Mouse (Mus musculus): Measurements from ENCODE around the gene Stard5. TPM values are rescaled to one million over a fixed set of nuclear protein-coding genes. Genes with fewer than 3 reads are reported as not detected.

Gene Stard5
- polyA plus RNA-seq, 1 experiment from 2014 or later: 34.8 TPM

- Histone ChIP-seq H3K4me1 (no peaks in the 10 kb centered on the region), H3K4me3 (replicated peaks) (no peak overlapping the region), H3K27me3 (no peaks in the 10 kb centered on the region), H3K36me3 (no peaks in the 10 kb centered on the region), H3K9me3 (replicated peaks) (no peaks in the 10 kb centered on the region), H3K4me2 (replicated peaks) (no peak overlapping the region), H3K27ac (replicated peaks) (no peak overlapping the region), H3K9ac (no peak overlapping the region)
- WGBS: 93% methylated on average over 3 of the region's 3 CpGs
- ATAC-seq (ENCODE audit: insufficient number of reproducible peaks, low FRiP score, low TSS enrichment, low read depth): no peak
Observed at GRCm38 (mm10) chr7:83615272-83615671, 16.5 kb upstream of the Stard5 start.

- no peaks in the 10 kb centered on the region for H3K9me3 ChIP-seq (replicated peaks)
- no peak overlapping the region for H3K4me3 ChIP-seq (replicated peaks)
- H3K9ac ChIP-seq: no peak overlapping the region
- H3K4me1 ChIP-seq: no peaks in the 10 kb centered on the region
- H3K27ac ChIP-seq (replicated peaks): no peak overlapping the region
- H3K4me2 ChIP-seq (replicated peaks): no peak overlapping the region
- H3K27me3 ChIP-seq: no peaks in the 10 kb centered on the region
- ATAC-seq (ENCODE audit: insufficient number of reproducible peaks, low FRiP score, low TSS enrichment, low read depth): no peak
- WGBS: 90% methylated on average over 8 of the region's 8 CpGs
- H3K36me3 ChIP-seq: no peaks in the 10 kb centered on the region
Observed at GRCm38 (mm10) chr7:83615815-83616214, 15.9 kb upstream of the Stard5 start.

- 85% methylated on average over 3 of the region's 3 CpGs for WGBS
Observed at GRCm38 (mm10) chr7:83616268-83616667, 15.5 kb upstream of the Stard5 start.

DNA sequence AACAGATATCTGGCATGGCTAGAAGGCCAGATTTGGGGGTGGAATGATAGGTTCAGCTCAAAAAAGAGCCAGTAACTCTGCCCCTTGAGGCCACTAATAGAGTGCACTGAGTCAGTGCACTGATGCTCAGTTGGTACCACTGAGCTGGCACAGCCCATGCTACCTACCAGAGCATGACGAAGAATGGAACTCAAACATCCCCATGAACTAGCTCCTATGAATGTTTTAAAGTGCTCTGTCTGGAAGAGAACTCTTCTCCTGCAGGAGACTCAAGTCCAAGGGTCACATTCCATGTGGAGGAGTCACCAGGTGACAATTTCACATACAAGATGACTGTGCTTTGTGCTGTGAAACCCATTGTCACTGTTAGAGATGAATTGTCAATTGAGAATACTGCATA lies 13.1 kb upstream of the Stard5 start:
- Histone ChIP-seq H3K36me3 (no peaks in the 10 kb centered on the region), H3K4me3 (replicated peaks) (no peak overlapping the region), H3K27ac (replicated peaks) (no peak overlapping the region), H3K4me1 (no peaks in the 10 kb centered on the region), H3K9ac (no peak overlapping the region), H3K4me2 (replicated peaks) (no peak overlapping the region), H3K9me3 (replicated peaks) (no peaks in the 10 kb centered on the region), H3K27me3 (no peaks in the 10 kb centered on the region)
- ATAC-seq (ENCODE audit: insufficient number of reproducible peaks, low FRiP score, low TSS enrichment, low read depth): no peak
- 87% methylated on average over 1 of the region's 1 CpGs for WGBS

More at GRCm38 (mm10) chr7:83616268-83616667, 15.5 kb upstream of the Stard5 start:
- H3K36me3 ChIP-seq: no peaks in the 10 kb centered on the region
- H3K4me1 ChIP-seq: no peaks in the 10 kb centered on the region
- no peak overlapping the region for H3K4me3 ChIP-seq (replicated peaks)
- no peak overlapping the region for H3K4me2 ChIP-seq (replicated peaks)
- H3K9me3 ChIP-seq (replicated peaks): no peaks in the 10 kb centered on the region
- no peaks in the 10 kb centered on the region for H3K27me3 ChIP-seq
- ATAC-seq (ENCODE audit: insufficient number of reproducible peaks, low FRiP score, low TSS enrichment, low read depth): no peak
- no peak overlapping the region for H3K9ac ChIP-seq
- H3K27ac ChIP-seq (replicated peaks): no peak overlapping the region

GRCm38 (mm10) chr7:83622582-83622981 lies 9.2 kb upstream of the Stard5 start:
- H3K27me3 ChIP-seq: no peaks in the 10 kb centered on the region
- no peaks in the 10 kb centered on the region for H3K36me3 ChIP-seq
- ATAC-seq (ENCODE audit: insufficient number of reproducible peaks, low FRiP score, low TSS enrichment, low read depth): no peak
- H3K4me3 ChIP-seq (replicated peaks): no peak overlapping the region
- H3K4me2 ChIP-seq (replicated peaks): no peak overlapping the region
- no peaks in the 10 kb centered on the region for H3K9me3 ChIP-seq (replicated peaks)
- 85% methylated on average over 6 of the region's 6 CpGs for WGBS
- H3K4me1 ChIP-seq: no peaks in the 10 kb centered on the region
- H3K27ac ChIP-seq (replicated peaks): no peak overlapping the region
- H3K9ac ChIP-seq: no peak overlapping the region

GRCm38 (mm10) chr7:83624065-83624464 lies 7.7 kb upstream of the Stard5 start:
- WGBS: 72% methylated on average over 1 of the region's 1 CpGs

DNA sequence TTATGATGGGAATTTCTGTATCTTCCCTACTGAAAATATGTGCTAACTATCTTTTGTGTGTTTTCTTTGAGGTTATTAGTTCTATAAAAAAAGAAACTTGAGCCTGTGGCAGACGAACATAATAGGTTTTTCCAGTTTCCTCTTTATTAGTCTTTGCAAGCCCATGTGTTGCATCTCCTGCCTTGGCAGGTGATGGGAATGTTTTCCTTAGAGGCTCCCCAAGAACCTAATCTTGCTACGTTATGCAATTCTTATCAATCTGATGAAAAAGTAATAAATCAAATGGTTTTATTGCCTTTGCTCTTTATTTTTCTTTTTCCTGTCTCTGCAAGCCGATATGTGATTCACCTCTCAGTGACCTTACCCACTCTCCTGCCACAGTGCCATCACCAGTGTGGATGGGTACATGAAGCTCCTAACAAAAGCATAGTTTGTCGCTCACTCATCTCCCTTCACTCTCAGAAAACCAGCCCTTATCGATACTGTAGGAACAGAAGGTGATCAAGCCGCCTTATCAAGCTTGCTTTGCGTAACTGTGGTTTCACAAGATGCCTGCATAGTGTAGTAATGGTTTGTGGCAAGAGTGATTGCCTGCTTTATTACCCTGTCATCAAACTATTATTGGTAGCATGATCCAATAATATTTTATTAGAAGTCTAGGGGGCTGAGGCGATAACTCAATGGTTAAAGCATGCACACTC lies 5.1 kb upstream of the Stard5 start:
- Histone ChIP-seq H3K36me3 (no peaks in the 10 kb centered on the region), H3K27me3 (no peaks in the 10 kb centered on the region), H3K27ac (replicated peaks) (no peak overlapping the region), H3K9me3 (replicated peaks) (no peaks in the 10 kb centered on the region), H3K4me1 (peaks cover 6% of the 10 kb centered on the region), H3K4me2 (replicated peaks) (no peak overlapping the region), H3K4me3 (replicated peaks) (no peak overlapping the region), H3K9ac (no peak overlapping the region)
- ATAC-seq (ENCODE audit: insufficient number of reproducible peaks, low FRiP score, low TSS enrichment, low read depth): no peak
- WGBS: 84% methylated on average over 8 of the region's 8 CpGs

More at GRCm38 (mm10) chr7:83624065-83624464, 7.7 kb upstream of the Stard5 start:
- H3K27me3 ChIP-seq: no peaks in the 10 kb centered on the region
- no peaks in the 10 kb centered on the region for H3K36me3 ChIP-seq
- H3K9ac ChIP-seq: no peak overlapping the region
- no peak for ATAC-seq (ENCODE audit: insufficient number of reproducible peaks, low FRiP score, low TSS enrichment, low read depth)
- H3K9me3 ChIP-seq (replicated peaks): no peaks in the 10 kb centered on the region
- no peak overlapping the region for H3K27ac ChIP-seq (replicated peaks)
- H3K4me2 ChIP-seq (replicated peaks): no peak overlapping the region
- H3K4me1 ChIP-seq: no peaks in the 10 kb centered on the region
- H3K4me3 ChIP-seq (replicated peaks): no peak overlapping the region

GRCm38 (mm10) chr7:83627369-83627768 lies 4.4 kb upstream of the Stard5 start:
- ATAC-seq (ENCODE audit: insufficient number of reproducible peaks, low FRiP score, low TSS enrichment, low read depth): no peak
- no peaks in the 10 kb centered on the region for H3K36me3 ChIP-seq
- H3K4me1 ChIP-seq: peaks cover 6% of the 10 kb centered on the region
- 87% methylated on average over 4 of the region's 4 CpGs for WGBS
- H3K27me3 ChIP-seq: no peaks in the 10 kb centered on the region
- no peak overlapping the region for H3K4me3 ChIP-seq (replicated peaks)
- H3K27ac ChIP-seq (replicated peaks): no peak overlapping the region
- H3K9me3 ChIP-seq (replicated peaks): no peaks in the 10 kb centered on the region
- no peak overlapping the region for H3K9ac ChIP-seq
- no peak overlapping the region for H3K4me2 ChIP-seq (replicated peaks)

DNA sequence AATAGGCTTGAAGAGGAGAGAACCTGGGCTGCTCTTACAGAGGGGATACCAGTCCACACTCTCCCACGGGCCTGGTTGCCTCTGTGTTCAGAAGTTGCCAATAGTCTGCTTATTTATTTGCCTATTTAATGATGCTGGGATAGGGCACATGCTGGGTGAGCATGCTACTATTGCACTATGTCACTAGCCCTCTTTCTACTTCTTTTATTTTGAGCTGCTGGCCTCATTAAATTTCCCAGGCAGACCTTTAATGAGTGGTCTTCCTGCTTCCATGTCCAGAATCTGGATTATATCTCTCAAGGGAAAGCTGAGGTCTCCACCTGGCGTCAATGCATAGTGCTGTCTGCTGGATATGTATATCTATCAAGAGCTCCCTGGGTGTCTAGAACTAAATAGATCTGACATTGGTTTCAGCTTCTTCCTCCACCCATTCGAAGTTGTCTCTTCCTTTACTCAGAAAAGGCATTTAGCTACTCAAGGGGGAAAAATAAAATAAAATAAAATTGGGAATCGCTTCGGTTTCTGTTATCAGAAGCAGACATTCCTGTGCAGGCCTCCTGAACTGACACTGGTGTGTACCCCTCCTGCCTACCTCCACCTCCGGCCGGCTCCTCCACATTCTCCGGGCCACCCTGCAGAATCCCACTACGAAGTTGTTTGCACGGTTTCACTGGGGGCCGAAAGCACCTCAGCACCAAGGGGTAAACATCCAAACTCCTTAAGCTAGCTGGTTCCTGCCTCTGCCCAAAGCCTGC lies 509 bp upstream of the Stard5 start:
- Histone ChIP-seq H3K9ac (peak overlapping the region; percentile 45), H3K4me2 (replicated peaks) (peak overlapping the region; percentile 69), H3K27ac (replicated peaks) (peak overlapping the region; percentile 69), H3K36me3 (peaks cover 1% of the 10 kb centered on the region; the same call in 1 of the 2 replicates), H3K27me3 (no peaks in the 10 kb centered on the region), H3K4me1 (peaks cover 24% of the 10 kb centered on the region), H3K9me3 (replicated peaks) (no peaks in the 10 kb centered on the region), H3K4me3 (replicated peaks) (peak overlapping the region; percentile 69)
- 10% methylated on average over 11 of the region's 11 CpGs for WGBS
- no peak for ATAC-seq (ENCODE audit: insufficient number of reproducible peaks, low FRiP score, low TSS enrichment, low read depth)

DNA sequence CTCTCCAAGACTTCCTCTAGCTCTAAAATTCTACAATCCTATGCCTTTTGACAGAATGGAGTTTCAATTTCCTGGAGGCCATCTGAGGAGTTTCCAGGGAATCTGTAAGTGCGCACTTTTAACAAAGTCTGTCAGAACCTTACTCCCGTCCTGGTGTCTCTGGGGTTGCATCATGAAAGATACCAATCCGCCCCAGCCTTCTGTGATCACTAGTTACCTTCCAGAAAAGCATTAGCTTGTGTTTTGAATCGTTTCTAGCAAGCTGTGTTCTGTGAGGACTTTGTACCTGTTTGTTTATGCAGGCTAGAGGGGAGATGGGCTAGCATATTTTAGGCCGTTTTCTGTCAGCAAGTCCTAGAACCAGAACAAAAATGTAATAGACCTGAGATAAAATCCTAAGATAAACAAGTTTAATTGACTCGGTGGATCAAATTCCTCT lies 942 bp downstream of the Stard5 start:
- Histone ChIP-seq H3K36me3 (peaks cover 13% of the 10 kb centered on the region; the same call in 1 of the 2 replicates), H3K27me3 (no peaks in the 10 kb centered on the region), H3K9ac (0 out of 2 replicates have a peak overlapping the region, but pooled peaks have one; percentile 65), H3K4me1 (peaks cover 24% of the 10 kb centered on the region), H3K9me3 (replicated peaks) (no peaks in the 10 kb centered on the region), H3K4me2 (replicated peaks) (peak overlapping the region; percentile 69), H3K4me3 (replicated peaks) (peak overlapping the region; percentile 69), H3K27ac (replicated peaks) (peak overlapping the region; percentile 78)
- ATAC-seq (ENCODE audit: insufficient number of reproducible peaks, low FRiP score, low TSS enrichment, low read depth): no peak
- WGBS: 31% methylated on average over 6 of the region's 6 CpGs

- Histone ChIP-seq H3K27ac (replicated peaks) (0 out of 2 replicates have a peak overlapping the region, but pooled peaks have one; percentile 61), H3K9me3 (replicated peaks) (no peaks in the 10 kb centered on the region), H3K9ac (no peak overlapping the region), H3K27me3 (no peaks in the 10 kb centered on the region), H3K4me2 (replicated peaks) (peak overlapping the region; percentile 69), H3K4me1 (peaks cover 24% of the 10 kb centered on the region), H3K4me3 (replicated peaks) (no peak overlapping the region), H3K36me3 (peaks cover 22% of the 10 kb centered on the region)
- 47% methylated on average over 6 of the region's 6 CpGs for WGBS
- no peak for ATAC-seq (ENCODE audit: insufficient number of reproducible peaks, low FRiP score, low TSS enrichment, low read depth)
Observed at GRCm38 (mm10) chr7:83633856-83634255, 2.1 kb downstream of the Stard5 start.
